ENCODE assay signal across 8 mouse cellular contexts in genomic region chr3:105798770-105799169, GRCm38 (mm10). TPM values are rescaled to one million over a fixed set of nuclear protein-coding genes. Genes with fewer than 3 reads are reported as not detected.
DNase-seq lines count a peak whose midpoint lies in the region; ATAC-seq and TF ChIP-seq lines count a peak whose summit lies in the region.

No protein-coding gene starts in this region.

- WGBS in heart, postnatal 0 days: 61% methylated on average over 2 of the region's 2 CpGs
- WGBS in midbrain, embryonic 15.5 days: 82% methylated on average over 2 of the region's 2 CpGs
- WGBS in midbrain, embryonic 10.5 days: 74% methylated on average over 2 of the region's 2 CpGs
- 83% methylated on average over 2 of the region's 2 CpGs for WGBS in intestine, postnatal 0 days
- 85% methylated on average over 2 of the region's 2 CpGs for WGBS in stomach, embryonic 16.5 days

- no peaks in the 10 kb centered on the region for H3K9me3 ChIP-seq in heart, postnatal 0 days (replicated peaks; ENCODE audit: control insufficient read depth, low read length)
- no peaks in the 10 kb centered on the region for H3K9me3 ChIP-seq in midbrain, embryonic 15.5 days
- no peaks in the 10 kb centered on the region for H3K9me3 ChIP-seq in midbrain, embryonic 10.5 days (replicated peaks)
- no peaks in the 10 kb centered on the region for H3K9me3 ChIP-seq in intestine, postnatal 0 days (ENCODE audit: control insufficient read depth)
- no peaks in the 10 kb centered on the region for H3K9me3 ChIP-seq in stomach, embryonic 16.5 days (replicated peaks; ENCODE audit: control insufficient read depth, low read length)

- H3K36me3 ChIP-seq in heart, postnatal 0 days (replicated peaks; ENCODE audit: control insufficient read depth, insufficient read depth, low read length): no peaks in the 10 kb centered on the region
- H3K36me3 ChIP-seq in midbrain, embryonic 15.5 days (replicated peaks): no peaks in the 10 kb centered on the region
- H3K36me3 ChIP-seq in midbrain, embryonic 10.5 days: no peaks in the 10 kb centered on the region
- no peaks in the 10 kb centered on the region for H3K36me3 ChIP-seq in intestine, postnatal 0 days (ENCODE audit: control insufficient read depth, insufficient read depth)
- no peaks in the 10 kb centered on the region for H3K36me3 ChIP-seq in stomach, embryonic 16.5 days (ENCODE audit: control insufficient read depth, insufficient read depth, low read length)

- peak overlapping the region; percentile 93 for H3K4me3 ChIP-seq in heart, postnatal 0 days (ENCODE audit: low read depth, low read length)
- no peak overlapping the region for H3K4me3 ChIP-seq in midbrain, embryonic 15.5 days
- H3K4me3 ChIP-seq in midbrain, embryonic 10.5 days: no peak overlapping the region
- 0 out of 2 replicates have a peak overlapping the region, but pooled peaks have one; percentile 88 for H3K4me3 ChIP-seq in intestine, postnatal 0 days (ENCODE audit: low read depth, low read length)
- no peak overlapping the region; the same call in 1 of the 2 replicates for H3K4me3 ChIP-seq in stomach, embryonic 16.5 days (replicated peaks; ENCODE audit: low read length)

- no peaks in the 10 kb centered on the region for H3K27me3 ChIP-seq in heart, postnatal 0 days (ENCODE audit: control insufficient read depth, insufficient read depth, low read length)
- H3K27me3 ChIP-seq in midbrain, embryonic 15.5 days (replicated peaks): no peaks in the 10 kb centered on the region
- H3K27me3 ChIP-seq in midbrain, embryonic 10.5 days (ENCODE audit: low read depth, poor library complexity, severe bottlenecking): no peaks in the 10 kb centered on the region
- no peaks in the 10 kb centered on the region for H3K27me3 ChIP-seq in intestine, postnatal 0 days (replicated peaks; ENCODE audit: control insufficient read depth, insufficient read depth, low read length)
- no peaks in the 10 kb centered on the region for H3K27me3 ChIP-seq in stomach, embryonic 16.5 days (ENCODE audit: control insufficient read depth, insufficient read depth, low read length)

- H3K27ac ChIP-seq in heart, postnatal 0 days (ENCODE audit: low read depth): no peak overlapping the region
- no peak overlapping the region for H3K27ac ChIP-seq in midbrain, embryonic 15.5 days
- no peak overlapping the region for H3K27ac ChIP-seq in midbrain, embryonic 10.5 days (replicated peaks)
- H3K27ac ChIP-seq in intestine, postnatal 0 days (ENCODE audit: low read depth, low read length): no peak overlapping the region; the same call in 1 of the 2 replicates
- no peak overlapping the region for H3K27ac ChIP-seq in stomach, embryonic 16.5 days (ENCODE audit: low read length)

- peak overlapping the region; percentile 94 for H3K4me2 ChIP-seq in heart, postnatal 0 days (ENCODE audit: low read depth, low read length)
- peak overlapping the region; percentile 8; the same call in 1 of the 2 replicates for H3K4me2 ChIP-seq in midbrain, embryonic 15.5 days
- H3K4me2 ChIP-seq in intestine, postnatal 0 days (replicated peaks; ENCODE audit: low read depth): peak overlapping the region; percentile 73; the same call in 1 of the 2 replicates
- peak overlapping the region; percentile 33 for H3K4me2 ChIP-seq in stomach, embryonic 16.5 days (ENCODE audit: low read depth, low read length)

- no peak for DNase-seq in heart, postnatal 0 days (ENCODE audit: low spot score)
- no peak for DNase-seq in heart, postnatal 4 days
- DNase-seq in midbrain, embryonic 10.5 days (ENCODE audit: low spot score): no peak
- no peak for DNase-seq in urinary bladder, adult 18-20 months (ENCODE audit: low spot score in 2 of 2)
- DNase-seq in adrenal gland, postnatal 10 days: no peak

- no peak for TF ChIP-seq CTCF in heart, postnatal 0 days (IDR thresholded peaks at IDR 0.05; ENCODE audit: low read depth)
- TF ChIP-seq CTCF in intestine, postnatal 0 days (IDR thresholded peaks at IDR 0.05; ENCODE audit: low read depth): no peak

- peaks cover 27% of the 10 kb centered on the region for H3K4me1 ChIP-seq in heart, postnatal 0 days (ENCODE audit: control insufficient read depth, insufficient read depth)
- peaks cover 21% of the 10 kb centered on the region for H3K4me1 ChIP-seq in midbrain, embryonic 15.5 days
- peaks cover 38% of the 10 kb centered on the region for H3K4me1 ChIP-seq in midbrain, embryonic 10.5 days
- H3K4me1 ChIP-seq in intestine, postnatal 0 days (replicated peaks; ENCODE audit: control insufficient read depth, insufficient read depth, low read length): peaks cover 17% of the 10 kb centered on the region
- peaks cover 14% of the 10 kb centered on the region for H3K4me1 ChIP-seq in stomach, embryonic 16.5 days (ENCODE audit: control insufficient read depth, insufficient read depth, low read length)

- H3K9ac ChIP-seq in heart, postnatal 0 days (replicated peaks; ENCODE audit: low read depth, low read length): no peak overlapping the region
- H3K9ac ChIP-seq in midbrain, embryonic 15.5 days: no peak overlapping the region
- 0 out of 2 replicates have a peak overlapping the region, but pooled peaks have one; percentile 3 for H3K9ac ChIP-seq in intestine, postnatal 0 days (ENCODE audit: low read depth, low read length)
- no peak overlapping the region; the same call in 1 of the 2 replicates for H3K9ac ChIP-seq in stomach, embryonic 16.5 days (ENCODE audit: low read length)

- no peak for TF ChIP-seq EP300 in heart, postnatal 0 days (IDR thresholded peaks at IDR 0.05; ENCODE audit: low read depth)

- ATAC-seq in heart, postnatal 0 days (ENCODE audit: insufficient read depth, low read depth): no peak
- no peak for ATAC-seq in midbrain, embryonic 15.5 days (replicated peaks)
- ATAC-seq in intestine, postnatal 0 days: no peak
- no peak for ATAC-seq in stomach, embryonic 16.5 days (ENCODE audit: insufficient read depth, low FRiP score)

RNA-seq across cellular contexts. Expression of gene Rap1a, which starts 2.4 kb away (rescaled TPM):
- 17.8 and 33.3 TPM in 2 replicates for total RNA-seq in heart, postnatal 0 days (2014; rRNA removed; ENCODE audit: low replicate concordance)
- polyA plus RNA-seq in heart, postnatal 0 days (2015; fragmentation: Nextera tagmentation; extraction: Ambion mirVana): 91.0 and 92.3 TPM in 2 replicates
- total RNA-seq in heart, postnatal 4 days (2021): 100 to 1,000 TPM; 131 to 134 TPM
- 63.4 and 68.6 TPM in 2 replicates for polyA plus RNA-seq in midbrain, embryonic 15.5 days (2015; fragmentation: Nextera tagmentation; extraction: Ambion mirVana)
- 72.5 and 79.7 TPM in 2 replicates for polyA plus RNA-seq in midbrain, embryonic 10.5 days (2016; fragmentation: Nextera tagmentation; extraction: Ambion mirVana)
- 119 and 121 TPM in 2 replicates for polyA plus RNA-seq in intestine, postnatal 0 days (2015; fragmentation: Nextera tagmentation; extraction: Ambion mirVana)
- polyA plus RNA-seq in stomach, embryonic 16.5 days (2015; fragmentation: Nextera tagmentation; extraction: Ambion mirVana): 127 and 148 TPM in 2 replicates
- total RNA-seq in adrenal gland, postnatal 10 days (2021): 100 to 1,000 TPM; 167 to 181 TPM

Comparison
In these comparisons a context has a peak if more than half of its experiments do, and no peak if none do; other contexts are left out.
1. H3K4me2 ChIP-seq: peak in every context shown above with its lines; median percentile 94 in heart, postnatal 0 days; 73 in intestine, postnatal 0 days; 33 in stomach, embryonic 16.5 days; 8 in midbrain, embryonic 15.5 days.
2. H3K4me3 ChIP-seq: peak in heart, postnatal 0 days (single experiment) and intestine, postnatal 0 days (single experiment); none in midbrain, embryonic 15.5 days (single experiment), midbrain, embryonic 10.5 days (single experiment) and stomach, embryonic 16.5 days (single experiment).